Mouse (Mus musculus) midbrain, embryonic 16.5 days (tissue): Measurements from ENCODE around the gene Zfp184. TPM values are rescaled to one million over a fixed set of nuclear protein-coding genes. Genes with fewer than 3 reads are reported as not detected.

ENCODE experiments used
- ATAC-seq: fragments of 200-750 bp; cut with Nextera tagmentation; 2 replicates; pipeline ENCODE4 v1.8.0; 2017; ENCODE audit warnings: moderate TSS enrichment
- H3K27ac ChIP-seq: fragments of 300-500 bp; sonication (generic); 2 replicates; pipeline ENCODE4 v1.5.1; 2014; ENCODE audit warnings: mild to moderate bottlenecking, low read length, mixed read lengths
- H3K27me3 ChIP-seq: fragments of 300-500 bp; sonication (generic); 2 replicates; pipeline ENCODE4 v1.6.1; 2014; ENCODE audit warnings: low read depth, low read length, mixed read lengths; ENCODE audit not compliant: control insufficient read depth, insufficient read depth
- H3K36me3 ChIP-seq: fragments of 300-500 bp; sonication (generic); 2 replicates; pipeline ENCODE4 v1.6.1; 2014; ENCODE audit warnings: mild to moderate bottlenecking, low read length, moderate library complexity, mixed read lengths; ENCODE audit not compliant: control insufficient read depth, insufficient read depth
- H3K4me1 ChIP-seq: fragments of 300-500 bp; sonication (generic); 2 replicates; pipeline ENCODE4 v1.6.1; 2014; ENCODE audit warnings: mild to moderate bottlenecking, low read length, mixed read lengths; ENCODE audit not compliant: control insufficient read depth, insufficient read depth
- H3K4me2 ChIP-seq: fragments of 300-500 bp; sonication (generic); 2 replicates; pipeline ENCODE4 v1.6.1; 2014; ENCODE audit warnings: mild to moderate bottlenecking, low read length, mixed read lengths
- H3K4me3 ChIP-seq: fragments of 300-500 bp; sonication (generic); 2 replicates; pipeline ENCODE4 v1.5.1; 2014; ENCODE audit warnings: low read depth, mild to moderate bottlenecking, low read length, moderate library complexity, mixed read lengths
- H3K9ac ChIP-seq: fragments of 300-500 bp; sonication (generic); 2 replicates; pipeline ENCODE4 v1.6.1; 2014; ENCODE audit warnings: low read depth, low read length, mixed read lengths
- H3K9me3 ChIP-seq: fragments of 300-500 bp; sonication (generic); replicated peaks from 2 replicates; pipeline ENCODE4 v1.6.1; 2014; ENCODE audit warnings: mild to moderate bottlenecking, low read length, mixed read lengths; ENCODE audit not compliant: control insufficient read depth, poor library complexity, severe bottlenecking
- WGBS: fragments of 180-500 bp; shearing (Covaris S2); extraction: QIAGEN DNeasy Blood & Tissue Kit; methylation state at CpG from one replicate; pipeline ENCODE4 v1.1.7; 2014; 5-methylcytosine and 5-hydroxymethylcytosine counted together
- polyA plus RNA-seq: library from polyadenylated mRNA; unstranded; fragments of >200 nt; fragmentation: Nextera tagmentation; extraction: Ambion mirVana; gene quantifications from 2 replicates; pipeline ENCODE4 v1.2.1, GENCODE M21; 2015

Gene Zfp184
- polyA plus RNA-seq, 1 experiment from 2014 or later = 12.0 TPM

DNA sequence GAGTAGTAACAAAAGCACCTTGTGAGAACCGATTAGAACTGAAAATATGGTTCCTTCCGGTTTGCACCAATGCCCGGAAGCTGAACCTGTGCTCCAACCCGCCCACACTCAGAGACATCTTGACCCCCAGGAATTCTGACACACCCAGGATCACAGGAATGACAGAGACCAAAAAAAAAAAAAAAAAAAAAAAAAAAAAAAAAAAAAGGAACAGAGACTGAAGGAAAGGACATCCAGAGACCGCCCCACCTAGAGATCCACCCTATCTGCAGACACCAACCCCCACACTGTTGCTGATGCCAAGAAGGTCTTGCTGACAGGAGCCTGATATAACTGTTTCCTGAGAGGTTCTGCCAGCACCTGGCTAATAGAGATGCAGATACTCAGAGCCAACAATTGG is 47.7 kb downstream of the Zfp184 start:
- H3K36me3 ChIP-seq = no peaks in the 10 kb centered on the region

DNA sequence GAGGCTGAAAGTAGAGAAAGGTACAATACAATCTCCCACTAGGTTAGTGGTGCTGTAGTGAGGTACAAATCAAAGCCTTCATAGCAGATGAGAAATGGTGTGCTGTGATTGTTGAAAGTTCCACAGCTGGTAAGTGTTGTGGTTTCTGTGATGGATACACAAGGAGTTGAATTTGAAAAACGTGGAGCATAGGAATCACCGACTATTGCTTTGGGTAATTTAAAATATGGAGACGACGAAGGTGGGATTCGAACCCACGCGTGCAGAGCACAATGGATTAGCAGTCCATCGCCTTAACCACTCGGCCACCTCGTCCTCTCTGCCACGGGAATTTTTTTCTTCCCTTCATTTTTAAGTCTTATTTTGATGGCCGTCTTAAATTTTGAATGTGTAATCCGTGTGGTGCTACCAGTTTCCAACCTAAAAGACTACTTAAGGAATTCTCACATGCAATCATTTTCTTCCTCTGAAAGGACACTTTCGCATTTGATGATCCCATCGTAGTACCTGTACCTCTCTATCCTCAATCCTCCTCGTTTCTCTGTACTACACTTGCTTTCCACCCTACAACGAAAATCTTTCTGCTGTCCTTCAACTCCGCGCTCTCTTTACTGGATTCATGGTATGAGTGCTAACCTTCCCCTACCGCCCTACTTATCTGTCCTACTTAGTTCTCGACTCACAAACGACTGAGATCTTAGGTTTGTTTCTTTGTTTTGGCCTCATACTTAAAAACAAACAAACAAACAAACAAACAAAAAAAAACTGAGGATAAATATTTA is 49.3 kb downstream of the Zfp184 start:
- 2% methylated on average over 22 of the region's 22 CpGs for WGBS
- Histone ChIP-seq H3K4me1 (no peaks in the 10 kb centered on the region), H3K4me2 (no peak overlapping the region), H3K9me3 (0 out of 2 replicates have a peak, but pooled peaks cover 2% of the 10 kb centered on the region), H3K27ac (no peak overlapping the region), H3K4me3 (no peak overlapping the region), H3K36me3 (no peaks in the 10 kb centered on the region), H3K9ac (no peak overlapping the region), H3K27me3 (peaks cover 49% of the 10 kb centered on the region)
- ATAC-seq = no peak

More for the DNA sequence above, 47.7 kb downstream of the Zfp184 start:
- Histone ChIP-seq H3K27me3 (peaks cover 34% of the 10 kb centered on the region), H3K27ac (no peak overlapping the region), H3K4me2 (no peak overlapping the region), H3K9me3 (0 out of 2 replicates have a peak, but pooled peaks cover 2% of the 10 kb centered on the region), H3K9ac (no peak overlapping the region), H3K4me3 (no peak overlapping the region), H3K4me1 (no peaks in the 10 kb centered on the region)
- no peak for ATAC-seq
- 83% methylated on average over 5 of the region's 5 CpGs for WGBS

DNA sequence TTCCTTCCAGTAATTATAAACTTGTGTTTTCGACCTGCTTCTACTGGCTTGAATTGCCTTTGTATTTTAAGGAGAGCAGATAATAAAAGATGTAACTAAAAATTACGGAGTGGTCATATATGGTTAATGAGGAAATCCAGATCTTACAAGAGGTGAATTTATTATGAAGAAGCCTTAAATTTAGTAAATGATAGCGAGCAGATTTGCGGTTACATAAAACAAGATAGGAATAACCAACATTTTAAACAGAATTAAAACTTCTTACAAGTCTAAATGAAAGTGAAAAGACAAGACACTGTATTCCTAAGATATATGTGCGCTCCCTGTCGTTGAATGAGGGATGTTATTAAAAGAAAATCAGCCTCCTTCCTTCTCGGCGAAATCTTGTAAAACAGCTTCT is 50.0 kb downstream of the Zfp184 start:
- 4% methylated on average over 8 of the region's 8 CpGs for WGBS
- ATAC-seq = no peak

DNA sequence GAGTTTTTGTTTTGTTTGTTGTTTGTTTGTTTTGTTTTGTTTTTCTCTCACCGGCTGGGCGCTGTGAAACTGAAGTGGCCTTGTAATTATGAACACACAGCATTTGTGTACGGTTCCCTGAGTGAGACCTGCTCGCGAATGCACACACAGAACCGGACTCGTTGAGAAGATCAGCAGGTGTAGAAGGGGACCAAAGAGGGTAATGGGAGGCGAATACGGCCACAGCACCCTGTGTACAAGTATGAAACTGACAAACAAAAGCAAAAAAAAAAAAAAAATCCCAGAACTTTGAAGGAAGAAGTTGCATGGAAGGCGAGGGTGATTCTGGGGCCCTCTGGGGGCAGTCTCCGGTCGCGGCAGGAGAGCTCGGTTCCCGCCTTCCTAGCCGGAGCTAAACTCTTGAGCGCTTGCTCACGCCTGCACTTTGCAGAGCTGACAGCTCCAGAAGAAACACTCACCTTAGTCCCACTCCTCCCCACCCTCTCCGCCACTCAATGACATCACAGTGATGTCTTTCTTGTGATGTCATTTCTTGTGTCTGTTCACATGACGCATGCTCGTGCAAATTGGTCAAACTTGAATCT is 50.5 kb downstream of the Zfp184 start:
- under 1% methylated on average over 21 of the region's 21 CpGs for WGBS
- peak overlapping the region; percentile 10 for H3K4me2 ChIP-seq
- 0 out of 2 replicates have a peak, but pooled peaks cover 2% of the 10 kb centered on the region for H3K9me3 ChIP-seq
- no peaks in the 10 kb centered on the region for H3K36me3 ChIP-seq
- peaks cover 61% of the 10 kb centered on the region for H3K27me3 ChIP-seq
- H3K4me1 ChIP-seq = no peaks in the 10 kb centered on the region
- peak; percentile 28; the same call in 1 of the 2 replicates for ATAC-seq
- H3K27ac ChIP-seq = no peak overlapping the region
- H3K9ac ChIP-seq = no peak overlapping the region
- 0 out of 2 replicates have a peak overlapping the region, but pooled peaks have one; percentile 2 for H3K4me3 ChIP-seq

More for the DNA sequence above, 50.0 kb downstream of the Zfp184 start:
- no peaks in the 10 kb centered on the region for H3K36me3 ChIP-seq
- H3K27ac ChIP-seq = no peak overlapping the region
- no peak overlapping the region for H3K4me3 ChIP-seq
- H3K27me3 ChIP-seq = peaks cover 56% of the 10 kb centered on the region
- no peak overlapping the region for H3K9ac ChIP-seq
- no peaks in the 10 kb centered on the region for H3K4me1 ChIP-seq
- 0 out of 2 replicates have a peak, but pooled peaks cover 2% of the 10 kb centered on the region for H3K9me3 ChIP-seq
- peak overlapping the region; percentile 10 for H3K4me2 ChIP-seq

DNA sequence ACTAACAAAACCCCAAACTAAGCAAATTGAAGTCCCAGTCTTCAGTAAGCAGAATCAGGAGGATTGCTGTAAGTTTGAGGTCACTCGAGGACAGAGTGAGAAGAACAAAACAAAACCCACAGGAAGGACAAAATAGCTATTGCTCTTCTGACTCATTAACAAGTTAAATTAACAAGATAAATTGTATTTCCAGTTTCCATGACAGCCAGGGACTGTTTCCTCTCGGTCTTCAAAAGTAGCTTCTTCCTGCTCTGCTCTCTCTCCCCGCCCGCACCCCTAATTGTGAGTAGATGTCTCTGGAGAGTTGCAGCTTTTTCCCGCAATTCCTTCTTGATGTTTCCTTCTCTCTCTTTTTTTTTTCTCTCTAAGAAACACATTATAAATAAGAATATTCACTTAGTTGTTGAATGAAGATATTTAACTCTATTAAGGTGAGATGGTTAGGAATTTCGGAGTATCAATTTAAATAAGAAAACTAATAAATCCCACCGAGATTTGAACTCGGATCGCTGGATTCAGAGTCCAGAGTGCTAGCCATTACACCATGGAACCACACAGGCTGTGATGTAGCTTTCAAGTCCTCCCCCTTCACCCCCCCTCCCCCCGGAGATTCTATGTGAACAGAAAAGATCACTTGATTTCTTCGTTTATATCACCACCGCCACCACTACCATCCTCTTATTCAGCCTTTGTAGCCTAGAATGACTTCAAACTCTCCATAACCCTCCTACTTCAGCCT is 51.4 kb downstream of the Zfp184 start:
- H3K4me3 ChIP-seq = no peak overlapping the region
- 0 out of 2 replicates have a peak, but pooled peaks cover 2% of the 10 kb centered on the region for H3K9me3 ChIP-seq
- no peaks in the 10 kb centered on the region for H3K36me3 ChIP-seq
- H3K9ac ChIP-seq = no peak overlapping the region
- no peak overlapping the region for H3K27ac ChIP-seq
- peak overlapping the region; percentile 3; the same call in 1 of the 2 replicates for H3K4me2 ChIP-seq
- WGBS = 4% methylated on average over 12 of the region's 12 CpGs
- ATAC-seq = no peak
- H3K27me3 ChIP-seq = peaks cover 67% of the 10 kb centered on the region
- H3K4me1 ChIP-seq = no peaks in the 10 kb centered on the region

DNA sequence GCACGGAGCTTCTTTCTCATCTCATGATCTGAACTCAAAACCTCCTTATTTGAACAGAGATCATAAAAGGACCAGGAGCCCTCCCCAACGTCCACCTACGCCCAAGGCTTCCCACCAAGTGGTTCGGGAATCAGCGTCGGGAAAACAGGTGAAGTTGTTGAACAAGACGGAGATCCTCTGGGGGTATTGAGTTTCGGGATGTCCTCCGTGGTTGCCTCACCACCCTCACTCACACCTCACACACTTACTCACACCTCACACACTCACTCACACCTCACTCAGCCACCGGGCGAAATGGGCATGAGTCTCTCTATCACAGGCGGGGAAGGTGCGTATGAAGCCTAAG is 51.9 kb downstream of the Zfp184 start:
- Histone ChIP-seq H3K27me3 (peaks cover 70% of the 10 kb centered on the region), H3K4me3 (no peak overlapping the region), H3K36me3 (no peaks in the 10 kb centered on the region), H3K9me3 (no peaks in the 10 kb centered on the region), H3K27ac (no peak overlapping the region), H3K4me1 (no peaks in the 10 kb centered on the region), H3K4me2 (peak overlapping the region; percentile 3; the same call in 1 of the 2 replicates), H3K9ac (no peak overlapping the region)
- WGBS = under 1% methylated on average over 13 of the region's 13 CpGs
- no peak for ATAC-seq

DNA sequence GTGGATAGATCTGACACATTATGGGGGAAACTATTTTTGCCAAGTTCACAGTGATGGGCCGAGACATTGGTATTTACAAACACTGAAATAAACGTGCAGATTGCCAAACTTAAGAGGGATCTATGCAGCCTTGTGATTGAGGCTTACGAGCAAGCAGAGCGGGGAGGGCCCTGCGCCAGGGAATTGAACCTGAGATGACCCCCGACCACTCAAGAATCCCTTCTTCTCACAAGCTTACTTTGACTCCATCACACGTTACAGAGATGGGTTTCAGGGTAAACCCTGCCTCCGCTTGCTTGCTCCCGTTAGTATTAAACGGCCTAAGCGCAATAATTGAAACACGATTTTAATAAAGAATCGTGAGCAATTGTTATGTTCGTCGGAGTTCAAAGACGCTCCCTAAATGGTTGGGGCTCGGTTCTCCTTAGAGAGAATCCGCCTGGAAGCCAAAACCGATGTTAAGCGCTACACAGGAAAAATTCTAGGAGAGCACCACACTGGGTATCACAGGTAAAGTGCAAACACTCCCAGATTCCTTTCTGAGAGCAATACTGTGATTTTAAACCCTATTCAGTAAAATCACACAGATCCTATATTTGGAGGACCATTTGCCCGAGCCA is 52.4 kb downstream of the Zfp184 start:
- Histone ChIP-seq H3K4me3 (no peak overlapping the region), H3K36me3 (no peaks in the 10 kb centered on the region), H3K4me2 (no peak overlapping the region), H3K27ac (no peak overlapping the region), H3K4me1 (no peaks in the 10 kb centered on the region), H3K9me3 (no peaks in the 10 kb centered on the region), H3K9ac (no peak overlapping the region), H3K27me3 (peaks cover 75% of the 10 kb centered on the region)
- under 1% methylated on average over 21 of the region's 21 CpGs for WGBS
- no peak for ATAC-seq

DNA sequence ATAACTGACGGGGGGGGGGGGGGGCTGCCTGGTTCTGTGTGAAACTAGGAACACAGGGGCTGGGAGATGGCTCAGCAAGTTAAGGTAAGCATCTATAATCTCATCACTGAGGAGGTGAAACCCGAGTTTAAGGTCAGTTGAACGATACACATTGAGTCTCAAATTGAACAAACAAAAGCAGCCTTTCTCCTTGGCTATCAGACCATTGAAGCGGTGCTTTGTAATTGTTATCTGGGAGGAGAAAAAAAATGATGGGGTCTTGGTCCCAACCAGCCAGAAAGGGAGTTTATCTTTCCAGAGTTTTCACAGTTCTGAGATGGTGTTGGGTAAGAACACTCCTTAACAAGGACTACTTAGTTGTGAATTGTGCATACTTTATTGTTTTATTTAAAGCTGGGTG is 52.9 kb downstream of the Zfp184 start:
- Histone ChIP-seq H3K27me3 (peaks cover 78% of the 10 kb centered on the region), H3K9me3 (no peaks in the 10 kb centered on the region), H3K27ac (no peak overlapping the region), H3K9ac (no peak overlapping the region), H3K4me1 (no peaks in the 10 kb centered on the region), H3K4me2 (no peak overlapping the region), H3K4me3 (no peak overlapping the region), H3K36me3 (no peaks in the 10 kb centered on the region)
- ATAC-seq = no peak
- 8% methylated on average over 4 of the region's 4 CpGs for WGBS
